Mouse (Mus musculus): ENCODE measurements around the gene Frg2f1.

DNA sequence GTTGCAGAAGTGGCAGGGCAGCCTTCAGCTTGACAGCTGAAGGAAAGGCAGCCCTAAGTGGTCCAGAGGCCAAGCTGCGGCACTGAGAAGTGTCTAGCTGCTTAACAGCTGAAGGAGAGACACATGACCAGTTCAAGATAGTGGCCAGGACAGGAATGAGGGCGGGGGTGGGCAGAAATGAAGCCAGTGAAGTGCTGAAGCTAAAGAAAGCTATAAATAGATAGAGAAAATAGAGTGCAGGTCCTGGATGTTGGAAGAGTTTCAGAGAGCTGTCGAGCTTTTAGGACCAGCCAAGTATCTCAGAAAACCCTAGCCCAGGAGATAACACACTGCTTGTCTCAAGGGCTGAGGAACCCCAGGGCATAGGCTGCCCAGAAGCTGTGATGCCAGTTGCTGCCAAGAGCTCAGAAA is 26.6 kb downstream of the Frg2f1 start:
- TF ChIP-seq CTCF (conservative IDR thresholded peaks at IDR 0.05; ENCODE audit: insufficient read depth, insufficient read length, low read depth, low read length), result no peak
- TF ChIP-seq POLR2A (IDR thresholded peaks at IDR 0.05; ENCODE audit: low read depth, low read length), result no peak
